Mouse (Mus musculus) thymus, postnatal 4 days (tissue): Measurements from ENCODE around the gene Ing2.
A peak's percentile ranks its signal among the peaks of the same experiment; 100 is the strongest.

Experiments used
- DNase-seq: peaks from one replicate; pipeline ENCODE4 v3.0.0; 2021

The Ing2 gene

DNA sequence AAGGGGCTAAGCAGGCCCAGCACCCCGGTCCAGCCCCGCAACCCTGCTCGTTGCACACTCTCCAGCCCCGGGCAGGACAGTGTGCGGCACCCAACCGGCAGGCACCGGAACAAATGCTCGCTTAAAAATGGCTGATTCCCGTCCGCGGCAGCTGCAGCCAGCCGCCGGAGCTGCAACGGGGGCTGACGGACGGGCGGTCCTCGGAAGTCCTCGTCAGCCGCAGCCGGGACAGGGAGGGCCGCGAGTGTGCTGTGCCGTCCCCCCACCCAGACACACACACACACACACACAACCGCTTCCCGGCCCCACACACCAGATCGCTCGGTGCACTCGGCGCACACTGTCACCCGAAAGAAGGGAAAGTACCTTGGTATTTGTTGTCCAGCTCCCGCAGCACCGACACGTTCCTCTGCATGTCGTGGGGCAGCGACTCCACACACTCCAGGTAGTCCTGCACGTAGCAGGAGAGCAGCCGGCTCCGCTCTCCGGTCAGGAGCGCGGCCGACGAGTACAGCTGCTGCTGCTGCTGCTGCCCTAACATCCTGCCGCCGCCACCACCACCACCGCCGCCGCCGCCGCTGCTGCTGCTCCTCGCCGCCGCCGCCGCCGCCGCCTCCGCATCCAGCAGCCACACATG is 1.1 kb downstream of the Ing2 start:
- no peak for DNase-seq

DNA sequence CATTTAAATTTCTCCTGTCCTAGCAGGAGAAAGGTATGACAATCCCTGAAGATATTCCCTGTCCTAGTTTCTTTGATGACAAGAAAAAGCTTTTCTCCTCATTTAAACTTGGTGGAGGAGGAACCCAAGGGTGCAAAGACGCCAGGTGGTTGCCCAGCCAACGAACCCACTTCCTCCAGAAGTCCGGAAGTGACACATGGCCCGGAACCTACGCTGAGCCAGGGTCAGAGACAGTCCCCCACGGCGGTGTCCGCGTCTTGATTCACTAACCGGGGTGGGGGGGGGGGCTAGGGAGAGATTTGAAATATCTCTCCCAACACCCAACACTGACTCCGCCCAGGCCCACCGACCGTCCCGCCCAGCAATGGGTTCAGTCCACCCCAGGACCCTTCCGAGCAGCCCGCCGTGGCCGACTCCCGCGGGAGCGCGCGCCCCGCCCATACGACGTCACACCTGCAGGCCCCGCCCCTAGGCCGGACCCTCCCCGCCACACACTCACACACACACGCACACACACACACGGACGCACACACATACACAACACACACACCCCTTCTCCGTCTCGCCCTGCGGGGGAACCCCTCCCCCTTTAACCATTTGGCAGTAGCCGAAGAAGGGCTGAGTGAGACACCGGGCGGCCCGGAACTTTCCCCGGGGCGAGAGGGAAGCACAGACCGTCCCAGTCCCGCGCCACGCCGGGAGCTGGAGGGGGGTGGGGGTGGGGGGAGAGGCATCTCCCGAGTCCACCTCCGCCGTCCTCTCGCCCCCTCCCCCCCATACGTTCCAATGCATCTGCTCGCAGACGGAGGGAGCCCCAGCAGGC is 1.8 kb downstream of the Ing2 start:
- peak; percentile 97 for DNase-seq

DNA sequence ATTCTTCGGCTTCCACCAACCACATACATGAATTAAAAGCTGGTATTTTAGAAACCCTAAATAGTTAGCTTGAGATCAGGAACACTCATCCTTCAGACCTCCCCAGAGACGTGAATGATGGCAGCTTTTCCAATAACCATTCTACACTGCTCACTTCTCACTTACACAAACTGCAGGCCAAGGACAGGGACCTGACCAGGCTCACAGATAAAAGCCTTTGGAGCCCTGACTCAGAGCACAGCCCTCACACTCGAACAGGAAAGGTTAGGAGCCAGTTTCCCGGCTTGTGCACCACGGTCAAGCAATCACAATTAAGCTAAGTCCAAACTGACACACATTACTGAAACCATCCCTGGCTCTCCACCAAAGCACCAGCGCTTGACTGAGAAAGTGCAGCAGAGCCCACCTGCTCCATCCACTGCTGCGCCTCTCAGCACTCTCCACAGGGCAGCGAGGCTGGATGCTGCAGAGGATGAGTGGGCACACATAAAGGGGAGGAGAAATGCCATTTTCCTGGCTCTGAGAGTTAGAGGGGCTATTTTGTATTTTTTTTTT is 11.0 kb downstream of the Ing2 start:
- DNase-seq, result no peak

DNA sequence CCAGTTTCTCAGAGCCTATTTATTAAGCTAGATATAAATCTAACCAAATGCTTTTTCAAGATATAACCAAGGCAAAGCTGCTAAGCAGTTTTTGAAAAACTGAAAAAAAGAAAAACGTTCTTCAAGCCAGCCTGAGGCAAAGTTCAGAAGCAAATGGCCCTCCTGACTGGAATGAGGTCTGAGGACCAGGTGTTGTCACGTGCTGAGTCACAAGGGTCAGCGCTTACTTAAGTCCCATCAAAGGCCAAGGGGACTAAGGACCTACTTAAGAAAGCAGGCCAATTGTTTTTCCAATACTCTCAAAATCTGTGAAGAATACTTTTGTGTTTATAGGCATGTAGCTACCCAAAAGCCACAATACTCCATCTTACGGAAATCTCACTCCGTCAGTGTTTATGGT is 12.2 kb downstream of the Ing2 start:
- DNase-seq, result no peak

DNA sequence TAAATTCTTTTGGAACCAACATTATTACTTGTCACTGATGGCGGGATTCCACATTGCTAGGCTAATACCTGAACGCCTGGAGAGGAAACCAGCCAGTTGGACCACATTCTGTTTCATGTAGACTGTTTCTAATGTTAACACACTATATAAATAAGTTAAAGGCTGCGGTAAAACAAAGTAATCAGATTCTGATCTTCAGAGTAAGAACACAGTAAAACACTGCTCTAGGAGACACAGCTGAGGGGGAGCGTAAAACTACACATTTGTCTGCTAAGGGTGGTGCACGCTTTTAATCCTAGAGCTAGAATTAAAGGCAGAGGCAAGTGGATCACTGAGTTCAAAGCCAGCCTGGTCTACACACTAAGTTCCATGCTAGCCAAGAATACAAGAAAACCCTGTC is 12.6 kb downstream of the Ing2 start:
- no peak for DNase-seq

DNA sequence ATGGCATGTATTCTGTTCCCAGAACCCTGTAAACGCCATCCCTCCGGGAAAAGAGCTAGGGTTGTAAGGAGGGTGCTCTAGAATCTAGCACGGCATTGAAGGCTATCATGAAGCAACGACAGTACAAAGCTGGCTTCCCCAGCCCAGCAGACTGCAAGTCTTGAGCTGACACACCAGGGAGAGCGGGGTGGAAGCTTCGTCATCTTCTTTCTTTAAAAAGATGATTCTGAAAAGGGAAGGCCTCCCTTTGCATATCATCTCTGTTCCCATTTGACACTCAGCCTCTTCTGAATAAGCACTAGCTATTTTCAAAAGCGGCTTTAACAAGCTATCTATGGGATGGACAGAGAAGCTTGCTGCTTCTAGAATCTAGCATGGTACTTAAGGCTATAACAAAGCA is 15.0 kb downstream of the Ing2 start:
- no peak for DNase-seq

DNA sequence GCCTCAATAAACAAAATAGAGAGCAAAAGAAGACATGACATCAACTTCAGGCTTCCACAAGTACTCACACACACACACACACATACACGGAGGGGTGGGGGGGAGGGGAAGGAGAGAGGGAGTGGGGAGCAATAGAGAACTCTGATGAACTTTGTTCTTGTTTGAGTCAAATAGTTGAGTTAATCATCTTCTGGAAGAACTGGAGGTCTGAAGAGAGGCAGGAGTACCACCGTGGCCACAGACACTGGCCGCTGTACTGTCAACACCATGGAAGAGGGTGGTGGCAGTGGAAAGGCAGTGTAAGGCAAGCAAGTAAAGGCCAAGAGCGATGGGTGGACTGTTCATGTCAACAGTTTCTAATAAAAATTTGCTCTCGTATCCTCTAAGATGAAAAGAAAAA is 15.9 kb downstream of the Ing2 start:
- no peak for DNase-seq

DNA sequence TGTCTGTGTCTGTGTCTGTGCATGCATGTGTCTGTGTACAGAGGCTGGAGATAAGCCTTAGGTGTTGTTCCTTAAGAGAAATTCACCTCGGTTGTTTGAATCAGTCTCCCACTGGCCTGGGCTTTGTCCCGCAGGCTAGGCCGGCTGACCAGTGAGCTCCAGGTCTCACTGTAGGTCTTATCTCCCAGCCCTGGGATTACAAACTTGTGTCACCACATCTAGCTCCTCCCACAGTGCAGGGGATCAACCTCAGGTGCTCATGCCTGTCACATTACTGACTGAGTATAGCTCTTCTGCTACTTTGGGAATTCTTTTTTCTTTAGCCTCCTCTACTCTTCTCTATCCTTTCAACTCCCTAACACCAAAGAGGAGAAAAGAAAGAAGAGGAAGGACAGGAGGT is 20.9 kb downstream of the Ing2 start:
- DNase-seq, result no peak

DNA sequence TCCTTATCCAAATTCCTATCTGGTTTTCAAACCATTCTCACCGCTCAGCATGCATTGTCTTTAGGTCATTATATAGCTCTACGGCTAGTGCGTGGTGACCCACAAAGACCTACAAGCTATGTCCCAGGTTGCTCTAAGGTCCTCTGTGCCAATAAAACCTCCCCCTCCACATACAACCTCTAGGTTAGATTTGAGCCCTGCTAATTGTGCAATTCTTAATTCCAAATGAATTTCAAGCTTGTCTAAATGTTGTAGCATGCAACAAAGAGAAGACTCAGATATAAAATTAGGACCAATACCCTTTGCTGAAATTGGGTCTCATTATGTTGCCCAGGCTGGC is 22.6 kb downstream of the Ing2 start:
- no peak for DNase-seq

DNA sequence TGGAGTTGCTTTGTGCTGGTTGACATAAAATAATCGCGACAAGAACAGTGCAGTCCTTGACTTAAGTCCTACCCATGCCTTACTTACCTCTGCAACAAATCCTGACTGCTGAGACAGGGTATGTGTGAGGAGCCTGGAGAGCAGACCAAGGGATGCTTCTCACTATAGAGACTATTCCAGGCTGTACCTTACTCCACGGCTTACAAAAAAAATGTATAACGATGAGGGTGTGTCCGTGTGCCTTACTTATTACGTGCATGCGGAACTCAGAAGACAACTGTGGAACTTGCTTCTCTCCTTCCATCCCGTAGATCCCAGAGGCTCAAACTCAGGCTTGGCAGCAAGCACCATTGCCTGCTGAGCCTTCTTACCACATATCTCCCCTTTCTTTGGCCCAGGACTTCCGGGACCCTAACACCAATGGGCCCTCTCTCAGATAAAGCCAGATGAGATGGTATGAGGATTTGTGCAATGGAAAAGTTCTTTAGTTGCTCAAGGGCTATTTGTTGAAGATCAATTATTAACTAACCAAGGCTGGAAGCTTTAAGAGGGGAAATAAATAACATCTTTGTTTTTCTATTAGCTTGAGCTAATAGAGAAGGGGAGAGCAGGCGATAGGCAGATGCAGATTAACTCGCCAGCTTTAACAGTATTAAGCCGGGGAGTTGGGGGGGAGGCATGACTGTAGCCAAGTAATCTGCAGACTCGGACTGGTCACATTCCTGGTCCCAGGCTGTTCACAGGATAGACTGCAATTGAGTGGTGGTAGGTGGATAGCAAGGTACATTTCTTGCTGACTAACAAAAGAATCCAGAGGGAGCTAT is 23.2 kb downstream of the Ing2 start:
- DNase-seq, result no peak

DNA sequence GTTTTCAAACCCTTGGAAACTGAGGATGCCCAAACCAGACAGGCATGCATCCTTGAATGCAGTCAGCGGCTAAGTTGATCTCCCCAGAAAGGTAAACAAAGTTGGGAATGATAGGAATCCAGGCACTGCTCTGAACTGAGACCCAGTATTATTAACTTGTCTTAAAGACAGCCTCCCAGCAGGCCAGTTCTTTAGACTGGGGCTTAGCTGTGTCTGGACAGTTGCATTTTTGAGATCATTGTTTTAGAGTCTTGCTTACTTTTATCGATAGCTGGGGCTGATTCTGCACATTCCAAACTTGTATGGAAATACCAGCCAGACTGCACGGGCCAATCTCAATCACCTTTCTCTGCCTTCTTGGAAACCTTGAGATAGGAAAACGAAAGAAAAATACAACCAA is 24.5 kb downstream of the Ing2 start:
- DNase-seq, result no peak

DNA sequence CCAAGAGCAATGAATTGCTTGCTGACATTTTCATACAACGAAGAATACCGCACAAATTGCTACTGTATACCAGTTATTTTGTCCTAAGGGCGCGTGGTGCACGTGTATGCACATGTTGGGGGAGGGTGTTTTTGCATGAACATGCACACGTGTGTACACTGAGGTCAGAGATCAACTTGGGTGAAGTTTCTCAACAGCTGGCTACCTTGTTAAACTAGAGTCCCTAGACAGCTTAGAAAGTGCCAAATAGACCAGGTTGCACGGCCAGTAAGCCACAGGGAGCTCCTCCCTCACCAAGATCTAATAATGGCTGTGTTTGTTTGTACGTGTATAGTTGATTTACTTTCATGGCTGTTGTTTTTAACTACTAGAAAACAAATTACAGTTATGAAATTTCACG is 25.8 kb downstream of the Ing2 start:
- DNase-seq, result no peak

DNA sequence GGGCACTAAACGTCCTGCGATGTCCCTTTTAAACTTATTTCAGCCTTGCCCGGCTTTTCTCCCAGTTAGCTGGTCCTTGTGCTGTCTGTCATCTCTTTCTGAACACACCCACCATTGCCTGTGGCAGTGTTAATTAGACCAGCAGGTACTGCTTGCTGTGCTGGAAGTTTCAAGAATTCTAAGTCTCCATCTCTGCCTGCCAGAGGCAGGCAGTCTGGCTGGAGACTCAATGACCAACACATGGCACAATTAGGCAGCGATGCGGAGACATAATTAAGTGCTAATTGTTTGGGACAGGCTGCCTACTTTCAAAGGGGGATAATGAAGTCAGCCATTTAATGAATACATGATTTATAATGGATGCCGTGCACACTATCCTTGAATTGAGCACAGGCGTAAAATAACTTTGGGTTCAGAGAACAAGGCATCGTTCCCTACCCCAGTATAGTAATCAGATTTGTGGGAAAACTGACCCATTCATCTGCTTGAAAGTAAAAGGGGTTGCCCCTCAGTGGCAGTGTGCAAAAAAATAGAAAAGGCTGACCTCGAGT is 32.8 kb downstream of the Ing2 start:
- no peak for DNase-seq

DNA sequence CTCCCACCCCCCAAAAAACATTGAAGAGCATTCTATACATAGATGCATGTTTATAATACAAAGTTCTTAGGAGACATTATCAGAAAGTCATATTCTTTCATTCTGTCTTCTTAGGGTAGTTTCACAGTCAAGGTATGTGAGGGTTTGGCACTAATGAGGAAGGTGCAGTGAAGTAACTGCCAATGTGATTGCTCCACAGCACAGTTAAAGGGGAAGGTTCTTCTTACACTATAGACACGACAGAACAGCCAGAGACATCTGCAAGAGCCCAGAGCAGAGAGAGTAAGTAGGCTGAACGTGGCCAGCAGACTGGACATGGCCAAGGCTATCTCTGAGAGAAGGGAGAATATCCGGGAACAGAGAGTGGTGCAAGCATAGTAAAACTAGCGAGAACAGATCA is 38.2 kb downstream of the Ing2 start:
- no peak for DNase-seq

DNA sequence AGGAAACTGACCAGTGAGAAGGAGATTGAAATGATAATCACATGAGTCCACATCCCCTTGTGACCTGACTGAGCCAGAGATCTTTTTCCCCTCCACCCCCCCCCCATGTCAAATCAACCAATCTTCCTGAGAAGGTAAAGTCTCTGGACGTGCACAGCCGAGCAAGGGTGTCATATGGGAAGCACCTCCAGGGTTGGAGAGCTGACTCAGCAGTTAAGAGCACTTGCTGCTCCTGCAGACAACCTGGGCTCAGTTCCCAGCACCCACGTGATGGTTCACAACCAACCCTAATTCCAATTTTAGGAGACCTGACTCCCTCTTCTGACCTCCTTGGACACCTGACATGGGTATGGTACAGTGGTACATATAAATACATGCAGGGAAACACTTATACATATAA is 39.3 kb downstream of the Ing2 start:
- no peak for DNase-seq

DNA sequence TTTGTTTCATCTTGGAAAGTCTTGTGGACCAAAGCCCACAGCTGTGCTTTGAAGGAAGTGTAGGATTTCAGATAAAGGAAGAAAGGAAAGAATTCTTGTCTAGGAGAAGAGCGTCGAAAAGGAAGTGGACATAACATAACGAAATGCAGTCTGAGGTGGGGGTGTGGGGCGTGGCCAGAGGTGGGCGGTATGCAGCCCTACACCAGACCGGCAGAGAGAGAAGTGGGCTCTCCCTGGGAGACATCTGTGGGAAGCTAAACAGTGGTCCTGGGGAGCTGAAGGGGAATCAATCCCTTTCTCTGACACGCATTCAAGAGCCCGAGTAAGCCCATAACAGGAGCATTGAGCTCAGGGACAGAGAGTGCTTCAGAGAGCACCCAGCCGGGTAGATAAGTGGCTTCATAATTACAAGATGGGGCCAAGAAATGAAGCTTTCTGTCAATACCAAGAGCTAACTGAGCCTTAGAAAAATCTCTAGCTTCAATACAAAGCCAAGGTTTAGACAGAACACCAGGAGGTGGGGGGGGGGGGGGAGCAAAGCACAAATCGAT is 40.5 kb downstream of the Ing2 start:
- peak; percentile 30 for DNase-seq

DNA sequence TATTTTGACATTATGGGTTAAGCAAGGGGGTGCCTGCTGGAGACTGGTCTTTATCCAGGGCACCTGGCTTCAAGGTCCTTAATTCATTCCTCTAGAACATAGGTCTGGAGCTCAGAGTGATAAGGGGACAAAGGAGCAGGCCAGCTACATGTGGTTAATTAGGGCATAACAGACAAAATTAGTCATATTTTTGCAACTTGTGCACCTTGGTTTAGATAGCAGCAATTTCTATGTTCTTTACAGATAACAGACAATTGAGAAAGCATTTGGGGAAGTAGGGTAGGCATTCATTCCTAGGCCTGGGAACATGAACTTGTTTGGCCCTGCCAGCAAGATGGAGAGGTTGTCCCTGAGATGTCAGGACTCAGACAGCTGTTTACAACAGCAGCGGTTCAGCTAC is 54.2 kb downstream of the Ing2 start:
- no peak for DNase-seq
